Mouse (Mus musculus) liver, adult (tissue): ENCODE measurements around the gene 1700025F22Rik.
"Not testable (repeated sequence)": the region's sequence is repeated elsewhere in the genome, so short reads cannot be mapped to it uniquely, and the experiment has no call there.

Experiments used
- GATA4 ChIP-seq: IDR thresholded peaks from 2 replicates; pipeline ENCODE4 v1.6.1; 2014; ENCODE audit warnings: mild to moderate bottlenecking, low read length; ENCODE audit not compliant: insufficient replicate concordance

1700025F22Rik gene

GRCm38 (mm10) chr19:11165172-11165571, at the start of gene 1700025F22Rik:
Gene 1700025F22Rik, minus strand, starts transcription at chr19:11165320.
- TF ChIP-seq GATA4: no peak

- TF ChIP-seq GATA4: no peak
These were observed 31.4 kb upstream of the 1700025F22Rik start, which contains the start of gene Ms4a13 for GRCm38 (mm10) chr19:11196546-11196945. Gene Ms4a13, minus strand, starts transcription at chr19:11196737.

GRCm38 (mm10) chr19:11192552-11192951, 27.4 kb upstream of the 1700025F22Rik start:
- no peak for TF ChIP-seq GATA4

- no peak for TF ChIP-seq GATA4
These were observed 19.0 kb upstream of the 1700025F22Rik start for GRCm38 (mm10) chr19:11184121-11184520.

GRCm38 (mm10) chr19:11177464-11177863, 12.3 kb upstream of the 1700025F22Rik start:
- TF ChIP-seq GATA4: no peak

- no peak for TF ChIP-seq GATA4
These were observed 29.8 kb downstream of the 1700025F22Rik start for GRCm38 (mm10) chr19:11135336-11135735.

GRCm38 (mm10) chr19:11134852-11135251, 30.3 kb downstream of the 1700025F22Rik start:
- TF ChIP-seq GATA4: no peak

- TF ChIP-seq GATA4: not testable (repeated sequence)
These were observed 34.3 kb downstream of the 1700025F22Rik start, which contains the start of gene 1700017D01Rik for GRCm38 (mm10) chr19:11130776-11131175. Gene 1700017D01Rik, minus strand, starts transcription at chr19:11130876.

- no peak for TF ChIP-seq GATA4
These were observed 35.4 kb downstream of the 1700025F22Rik start for GRCm38 (mm10) chr19:11129702-11130101.

- TF ChIP-seq GATA4: no peak
These were observed 45.8 kb downstream of the 1700025F22Rik start for GRCm38 (mm10) chr19:11119338-11119737.

- no peak for TF ChIP-seq GATA4
These were observed 57.4 kb downstream of the 1700025F22Rik start for GRCm38 (mm10) chr19:11107746-11108145.

- TF ChIP-seq GATA4: no peak
These were observed 63.2 kb downstream of the 1700025F22Rik start for GRCm38 (mm10) chr19:11101880-11102279.

- no peak for TF ChIP-seq GATA4
These were observed 66.7 kb downstream of the 1700025F22Rik start for GRCm38 (mm10) chr19:11098401-11098800.
